Mouse (Mus musculus) heart, adult 11 months (tissue): ENCODE measurements at regions not wholly inside any gene's neighbourhood (a gene's known extent, or its start where the extent isn't known, plus 50 kb on each side); places are given as distances from the start of the nearest gene placed in this dataset.
"Not testable (repeated sequence)": the region's sequence is repeated elsewhere in the genome, so short reads cannot be mapped to it uniquely, and the experiment has no call there.

ENCODE experiments used
- DNase-seq: peaks from one replicate; pipeline ENCODE4 v3.0.0; 2022

GRCm38 (mm10) chrX:19341231-19342007, 139.7 kb downstream of the Tex13c3 start:
- not testable (repeated sequence) for DNase-seq

- no peak for DNase-seq
Observed at GRCm38 (mm10) chrX:19313286-19313685, 167.8 kb downstream of the Tex13c3 start.

- no peak for DNase-seq
Observed at GRCm38 (mm10) chrX:19311809-19312559, 169.1 kb downstream of the Tex13c3 start.

- no peak for DNase-seq
Observed at GRCm38 (mm10) chrX:19311377-19311776, 169.7 kb downstream of the Tex13c3 start.

- DNase-seq: no peak
Observed at GRCm38 (mm10) chrX:19288171-19288570, 192.9 kb downstream of the Tex13c3 start.

- DNase-seq: no peak
Observed at GRCm38 (mm10) chrX:19286431-19286830, 194.7 kb downstream of the Tex13c3 start.

- no peak for DNase-seq
Observed at GRCm38 (mm10) chrX:19285773-19286172, 195.3 kb downstream of the Tex13c3 start.

- no peak for DNase-seq
Observed at GRCm38 (mm10) chrX:19283078-19283477, 198.0 kb downstream of the Tex13c3 start.

- DNase-seq: no peak
Observed at GRCm38 (mm10) chrX:19264237-19264636, 216.9 kb downstream of the Tex13c3 start.

- DNase-seq: no peak
Observed at GRCm38 (mm10) chrX:19246777-19247619, 234.1 kb downstream of the Tex13c3 start.

- DNase-seq: peak; percentile 89
Observed at GRCm38 (mm10) chrX:19237738-19238261, 243.3 kb downstream of the Tex13c3 start.

- DNase-seq: peak; percentile 92
Observed at GRCm38 (mm10) chrX:19237048-19237737, 243.9 kb downstream of the Tex13c3 start.

- no peak for DNase-seq
Observed at GRCm38 (mm10) chrX:19235449-19235848, 245.7 kb downstream of the Tex13c3 start.

GRCm38 (mm10) chrX:19231823-19232222, 249.3 kb downstream of the Tex13c3 start:
- no peak for DNase-seq

GRCm38 (mm10) chrX:19223336-19223735, 257.8 kb downstream of the Tex13c3 start:
- DNase-seq: no peak

GRCm38 (mm10) chrX:19220785-19221496, 260.2 kb downstream of the Tex13c3 start:
- no peak for DNase-seq

GRCm38 (mm10) chrX:19219727-19220126, 261.4 kb downstream of the Tex13c3 start:
- DNase-seq: no peak

GRCm38 (mm10) chrX:19219301-19219700, 261.8 kb downstream of the Tex13c3 start:
- no peak for DNase-seq

GRCm38 (mm10) chrX:19206420-19206819, 274.7 kb downstream of the Tex13c3 start:
- DNase-seq: no peak

- no peak for DNase-seq
Observed at GRCm38 (mm10) chrX:19202542-19202941, 278.6 kb downstream of the Tex13c3 start.

- no peak for DNase-seq
Observed at GRCm38 (mm10) chrX:19201383-19201782, 279.7 kb downstream of the Tex13c3 start.

- DNase-seq: no peak
Observed at GRCm38 (mm10) chrX:19199531-19199930, 281.6 kb downstream of the Tex13c3 start.
